Mouse (Mus musculus) liver, embryonic 14.5 days (tissue): ENCODE measurements at regions not wholly inside any gene's neighbourhood (a gene's known extent, or its start where the extent isn't known, plus 50 kb on each side); places are given as distances from the start of the nearest gene placed in this dataset.

ENCODE experiments used
- CTCF ChIP-seq: IDR thresholded peaks from 2 replicates; pipeline ENCODE4 v1.5.1; 2016; ENCODE audit warnings: antibody characterized with exemption, low read depth, control low read depth
- EP300 ChIP-seq: IDR thresholded peaks from 2 replicates; pipeline ENCODE4 v1.6.1; 2016; ENCODE audit warnings: antibody characterized with exemption, low read depth

DNA sequence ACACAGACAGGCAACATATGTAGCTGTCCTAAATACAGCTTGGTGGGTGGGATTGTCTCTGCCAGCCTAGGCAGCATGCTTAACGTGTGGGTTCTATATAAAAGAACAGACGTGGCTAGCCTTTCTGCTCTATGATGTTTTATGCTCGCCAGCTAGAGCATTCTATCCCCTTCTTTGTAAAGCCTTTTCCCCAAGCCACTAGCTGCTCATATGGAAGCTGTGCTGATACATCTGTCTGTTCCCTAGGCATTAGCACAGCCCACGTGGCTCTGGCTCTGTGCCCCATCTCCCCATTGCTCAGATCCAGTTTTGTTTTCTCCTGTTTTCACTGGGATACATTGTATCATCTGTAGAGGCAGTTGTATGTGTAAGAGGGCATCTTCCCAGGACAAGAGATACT is 511.3 kb downstream of the Adam3 start:
- TF ChIP-seq CTCF (no peak), EP300 (no peak)
